In the genomic region with DNA sequence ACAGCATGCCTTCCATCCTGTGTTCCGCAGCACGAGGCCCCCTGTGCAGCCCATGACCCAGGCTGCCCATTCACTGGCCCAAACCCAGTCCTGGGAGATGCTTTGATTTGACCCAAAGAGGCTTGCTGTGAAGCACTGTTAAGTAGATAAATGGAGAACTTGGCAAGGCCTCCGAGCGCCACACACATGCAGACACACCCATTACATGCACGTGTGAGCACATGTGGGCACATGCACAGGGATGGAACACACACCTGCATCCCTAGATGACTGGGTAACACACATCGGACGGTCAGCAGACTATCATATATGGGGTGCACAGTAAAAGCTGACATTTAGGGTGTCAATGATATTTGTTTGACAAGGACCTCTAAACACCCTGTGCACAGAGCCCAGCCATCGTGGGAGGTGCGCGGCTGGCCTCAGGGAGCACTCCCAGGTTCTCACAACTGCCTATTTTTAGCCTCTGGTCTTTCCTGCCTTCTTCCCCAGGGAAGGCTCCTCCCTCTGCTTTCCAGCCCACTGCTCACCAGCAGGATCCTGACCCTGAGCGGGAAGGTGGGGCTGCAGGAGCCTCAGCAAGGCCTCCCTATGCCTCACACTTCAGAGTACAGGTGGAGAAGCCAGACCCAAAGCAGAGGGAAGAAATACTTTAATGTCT, we compare ENCODE assay signal across 10 mouse cellular contexts.
DNase-seq lines count a peak whose midpoint lies in the region; ATAC-seq and TF ChIP-seq lines count a peak whose summit lies in the region.
"Had no signal": no experiment of that assay in that cellular context is flagged by ENCODE, and none has a peak within 500 bp of the region (broad histone marks: within the 10 kb centered on the region; RNA-seq: fewer than 3 reads in every experiment).

No protein-coding gene starts in this region.

- TF ChIP-seq CTCF in midbrain, postnatal 0 days (IDR thresholded peaks at IDR 0.05) = no peak

- no peak overlapping the region for H3K4me3 ChIP-seq in midbrain, embryonic 15.5 days
- H3K4me3 ChIP-seq in midbrain, postnatal 0 days (ENCODE audit: low read depth, low read length) = no peak overlapping the region
- H3K4me3 ChIP-seq in heart, embryonic 10.5 days = peak overlapping the region; percentile 13; the same call in 1 of the 2 replicates
- H3K4me3 ChIP-seq: forebrain, embryonic 13.5 days had no signal

- no peaks in the 10 kb centered on the region for H3K36me3 ChIP-seq in midbrain, embryonic 15.5 days (replicated peaks)
- H3K36me3 ChIP-seq in midbrain, postnatal 0 days (ENCODE audit: insufficient read depth, low read length) = no peaks in the 10 kb centered on the region
- H3K36me3 ChIP-seq in heart, embryonic 10.5 days = no peaks in the 10 kb centered on the region

- no peak for ATAC-seq in midbrain, embryonic 15.5 days (replicated peaks)
- ATAC-seq in midbrain, postnatal 0 days (ENCODE audit: low FRiP score) = no peak
- ATAC-seq: forebrain, embryonic 13.5 days had no signal

- peaks cover 42% of the 10 kb centered on the region for H3K4me1 ChIP-seq in midbrain, embryonic 15.5 days
- peaks cover 20% of the 10 kb centered on the region; the same call in 1 of the 2 replicates for H3K4me1 ChIP-seq in midbrain, postnatal 0 days (ENCODE audit: insufficient read depth, low read length)
- peaks cover 96% of the 10 kb centered on the region for H3K4me1 ChIP-seq in heart, embryonic 10.5 days

- WGBS in midbrain, embryonic 15.5 days = 67% methylated on average over 11 of the region's 11 CpGs
- WGBS in midbrain, postnatal 0 days = 58% methylated on average over 11 of the region's 11 CpGs
- 44% methylated on average over 11 of the region's 11 CpGs for WGBS in heart, embryonic 10.5 days

- no peaks in the 10 kb centered on the region for H3K27me3 ChIP-seq in midbrain, embryonic 15.5 days (replicated peaks)
- no peaks in the 10 kb centered on the region for H3K27me3 ChIP-seq in midbrain, postnatal 0 days (ENCODE audit: insufficient read depth, low read length)
- H3K27me3 ChIP-seq in heart, embryonic 10.5 days (ENCODE audit: insufficient read depth, poor library complexity, severe bottlenecking) = no peaks in the 10 kb centered on the region
- H3K27me3 ChIP-seq: forebrain, embryonic 13.5 days had no signal

- DNase-seq in midbrain, postnatal 0 days (ENCODE audit: low spot score) = no peak
- DNase-seq in heart, embryonic 10.5 days (ENCODE audit: low spot score) = no peak
- peak; percentile 83 for DNase-seq in kidney, adult 9 months
- DNase-seq in thymus, postnatal 10 days (ENCODE audit: low spot score in 2 of 2) = no peak
- DNase-seq in frontal cortex, postnatal 10 days (ENCODE audit: low spot score in 2 of 2) = no peak
- no peak for DNase-seq in right cerebral cortex, postnatal 4 days
- DNase-seq: cerebellum, postnatal 14 days; lung, adult 18-20 months had no signal

- H3K27ac ChIP-seq in midbrain, embryonic 15.5 days = 0 out of 2 replicates have a peak overlapping the region, but pooled peaks have one; percentile 3
- H3K27ac ChIP-seq in midbrain, postnatal 0 days (ENCODE audit: low read depth, low read length) = no peak overlapping the region
- peak overlapping the region; percentile 87 for H3K27ac ChIP-seq in heart, embryonic 10.5 days
- H3K27ac ChIP-seq: forebrain, embryonic 13.5 days had no signal

- no peak overlapping the region for H3K9ac ChIP-seq in midbrain, embryonic 15.5 days
- H3K9ac ChIP-seq in midbrain, postnatal 0 days (replicated peaks; ENCODE audit: low read length, poor library complexity, severe bottlenecking) = no peak overlapping the region
- H3K9ac ChIP-seq: forebrain, embryonic 13.5 days had no signal

- H3K4me2 ChIP-seq in midbrain, embryonic 15.5 days = no peak overlapping the region
- H3K4me2 ChIP-seq in midbrain, postnatal 0 days (ENCODE audit: low read depth, low read length, poor library complexity, severe bottlenecking) = no peak overlapping the region
- H3K4me2 ChIP-seq: forebrain, embryonic 13.5 days had no signal

- H3K9me3 ChIP-seq in midbrain, embryonic 15.5 days = no peaks in the 10 kb centered on the region
- H3K9me3 ChIP-seq in midbrain, postnatal 0 days (ENCODE audit: low read length) = no peaks in the 10 kb centered on the region
- no peaks in the 10 kb centered on the region for H3K9me3 ChIP-seq in heart, embryonic 10.5 days
- H3K9me3 ChIP-seq: forebrain, embryonic 13.5 days had no signal
